Mouse (Mus musculus): ENCODE measurements around the gene Rce1. TPM values are rescaled to one million over a fixed set of nuclear protein-coding genes. Genes with fewer than 3 reads are reported as not detected.

The Rce1 gene
- 10 to 100 TPM; 13.8 to 16.1 TPM for total RNA-seq (2023)

GRCm38 (mm10) chr19:4625179-4625828 is at the start of gene Rce1:
Gene Rce1, minus strand, starts transcription at chr19:4625641.

GRCm38 (mm10) chr19:4615151-4616093 is 10.0 kb downstream of the Rce1 start, which contains the start of gene Lrfn4:
Gene Lrfn4, minus strand, starts transcription at chr19:4615667.

Other genes starting within 250 kb of the Rce1 start
- 100 to 1,000 TPM in 1 of 2 experiments, 10 to 100 TPM in 1; 90.4 to 121 TPM for gene Kdm2a, start 227.4 kb downstream of the Rce1 start, total RNA-seq (2023)
- gene Rhod, start 186.2 kb downstream of the Rce1 start, total RNA-seq (2023) = not detected
- not detected for gene Syt12, start 148.2 kb downstream of the Rce1 start, total RNA-seq (2023)
- gene 2010003K11Rik, start 127.1 kb downstream of the Rce1 start, total RNA-seq (2023) = not detected
- gene Pcx, start 115.2 kb downstream of the Rce1 start, total RNA-seq (2023) = 1 to 10 TPM; 6.3 to 9.4 TPM
- under 1 TPM; 0.44 to 0.62 TPM for gene Lrfn4, start 10.0 kb downstream of the Rce1 start, total RNA-seq (2023)
- gene Gm960, start 73.0 kb upstream of the Rce1 start, total RNA-seq (2023) = not detected
- under 1 TPM in 1 of 2 experiments, not detected in 1; 0.49 TPM for gene Sptbn2, start 85.5 kb upstream of the Rce1 start, total RNA-seq (2023)
- gene Rbm4b, start 130.9 kb upstream of the Rce1 start, total RNA-seq (2023) = 1 to 10 TPM; 4.8 to 7.0 TPM
- gene Rbm4, start 168.3 kb upstream of the Rce1 start, total RNA-seq (2023) = 10 to 100 TPM; 39.5 to 45.5 TPM
- 10 to 100 TPM; 12.1 to 12.5 TPM for gene Gm21992, start 186.0 kb upstream of the Rce1 start, total RNA-seq (2023)
- 10 to 100 TPM; 49.8 to 56.3 TPM for gene Rbm14, start 186.0 kb upstream of the Rce1 start, total RNA-seq (2023)
- gene Ccs, start 213.7 kb upstream of the Rce1 start, total RNA-seq (2023) = 10 to 100 TPM; 14.6 to 15.8 TPM
- gene Ccdc87, start 213.7 kb upstream of the Rce1 start, total RNA-seq (2023) = not detected
- gene Ctsf, start 229.5 kb upstream of the Rce1 start, total RNA-seq (2023) = 1 to 10 TPM; 1.8 to 5.3 TPM